Mouse (Mus musculus) embryonic facial prominence, embryonic 14.5 days (tissue): ENCODE measurements around the gene Coq4. TPM values are rescaled to one million over a fixed set of nuclear protein-coding genes. Genes with fewer than 3 reads are reported as not detected.
A peak's percentile ranks its signal among the peaks of the same experiment; 100 is the strongest.

Experiments
- ATAC-seq: fragments of 200-750 bp; cut with Nextera tagmentation; 2 replicates; pipeline ENCODE4 v1.8.0; 2017; ENCODE audit warnings: low read depth, moderate number of reproducible peaks, moderate TSS enrichment
- DNase-seq: peaks from one replicate; pipeline ENCODE4 v3.0.0-alpha.2; 2015; ENCODE audit warnings: low spot score
- H3K27ac ChIP-seq: fragments of 300-500 bp; sonication (generic); replicated peaks from 2 replicates; pipeline ENCODE4 v1.5.1; 2014; ENCODE audit warnings: low read depth, mild to moderate bottlenecking, low read length, moderate library complexity
- H3K27me3 ChIP-seq: fragments of 300-500 bp; sonication (generic); replicated peaks from 2 replicates; pipeline ENCODE4 v1.6.1; 2014; ENCODE audit warnings: low read length; ENCODE audit not compliant: control insufficient read depth, insufficient read depth
- H3K36me3 ChIP-seq: fragments of 300-500 bp; sonication (generic); 2 replicates; pipeline ENCODE4 v1.6.1; 2014; ENCODE audit warnings: low read length, mixed read lengths; ENCODE audit not compliant: control insufficient read depth, insufficient read depth
- H3K4me1 ChIP-seq: fragments of 300-500 bp; sonication (generic); 2 replicates; pipeline ENCODE4 v1.6.1; 2014; ENCODE audit warnings: antibody characterized with exemption, low read length; ENCODE audit not compliant: control insufficient read depth, insufficient read depth
- H3K4me2 ChIP-seq: fragments of 300-500 bp; sonication (generic); 2 replicates; pipeline ENCODE4 v1.6.1; 2014; ENCODE audit warnings: low read depth, mild to moderate bottlenecking, low read length, moderate library complexity, mixed read lengths
- H3K4me3 ChIP-seq: fragments of 300-500 bp; sonication (generic); 2 replicates; pipeline ENCODE4 v1.5.1; 2014; ENCODE audit warnings: low read depth, mild to moderate bottlenecking, low read length
- H3K9ac ChIP-seq: fragments of 300-500 bp; sonication (generic); 2 replicates; pipeline ENCODE4 v1.6.1; 2014; ENCODE audit warnings: low read depth, mild to moderate bottlenecking, low read length, moderate library complexity, mixed read lengths
- H3K9me3 ChIP-seq: fragments of 300-500 bp; sonication (generic); 2 replicates; pipeline ENCODE4 v1.6.1; 2016; ENCODE audit warnings: low read length; ENCODE audit not compliant: control insufficient read depth
- WGBS: fragments of 180-500 bp; shearing (Covaris S2); extraction: QIAGEN DNeasy Blood & Tissue Kit; methylation state at CpG from one replicate; pipeline ENCODE4 v1.1.7; 2014; 5-methylcytosine and 5-hydroxymethylcytosine counted together
- polyA plus RNA-seq: library from polyadenylated mRNA; unstranded; fragments of >200 nt; fragmentation: Nextera tagmentation; extraction: Ambion mirVana; gene quantifications from 2 replicates; pipeline ENCODE4 v1.2.1, GENCODE M21; 2014

The Coq4 gene
- polyA plus RNA-seq, 1 experiment from 2014 or later, result 26.3 TPM

DNA sequence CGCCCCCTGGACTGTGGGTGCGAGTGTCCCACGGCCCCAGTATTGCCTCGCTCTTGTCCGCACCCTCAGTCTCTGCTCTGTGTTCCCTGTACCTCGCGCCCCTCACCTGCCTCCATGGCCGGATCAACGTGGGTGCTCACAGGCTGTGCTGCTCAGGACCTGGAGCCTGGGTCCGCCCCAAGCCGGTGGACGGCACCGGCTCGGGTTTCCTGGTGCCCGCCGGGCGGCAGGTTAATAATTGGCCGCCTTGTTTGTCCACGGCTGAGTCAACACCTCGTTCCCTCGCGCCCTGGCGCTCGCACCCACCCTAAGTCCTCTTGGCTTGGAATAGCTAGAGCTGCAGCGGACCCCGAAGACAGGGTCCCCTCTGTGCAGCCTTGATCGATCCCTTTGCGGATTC is 35.8 kb upstream of the Coq4 start, which contains the start of gene Gm13420:
Gm13420 (minus strand) TSS at position 189 of the 400 bp plus-strand sequence.
- DNase-seq (no peak), ATAC-seq (peak; percentile 18; the same call in 1 of the 2 replicates)
- 4% methylated on average over 28 of the region's 28 CpGs for WGBS
- no peak within 1 kb of the TSS; the same call in 1 of the 2 replicates for H3K9ac ChIP-seq
- H3K4me3 ChIP-seq, result peak within 1 kb of the TSS; percentile 10; the same call in 1 of the 2 replicates
- H3K27me3 ChIP-seq, result peaks cover 59% of the 10 kb centered on the region
- peak within 1 kb of the TSS; percentile 32 for H3K4me2 ChIP-seq
- H3K36me3 ChIP-seq, result no peaks in the 10 kb centered on the region
- no peak within 1 kb of the TSS for H3K27ac ChIP-seq
- peaks cover 8% of the 10 kb centered on the region for H3K4me1 ChIP-seq
- H3K9me3 ChIP-seq, result 0 out of 2 replicates have a peak, but pooled peaks cover 3% of the 10 kb centered on the region

DNA sequence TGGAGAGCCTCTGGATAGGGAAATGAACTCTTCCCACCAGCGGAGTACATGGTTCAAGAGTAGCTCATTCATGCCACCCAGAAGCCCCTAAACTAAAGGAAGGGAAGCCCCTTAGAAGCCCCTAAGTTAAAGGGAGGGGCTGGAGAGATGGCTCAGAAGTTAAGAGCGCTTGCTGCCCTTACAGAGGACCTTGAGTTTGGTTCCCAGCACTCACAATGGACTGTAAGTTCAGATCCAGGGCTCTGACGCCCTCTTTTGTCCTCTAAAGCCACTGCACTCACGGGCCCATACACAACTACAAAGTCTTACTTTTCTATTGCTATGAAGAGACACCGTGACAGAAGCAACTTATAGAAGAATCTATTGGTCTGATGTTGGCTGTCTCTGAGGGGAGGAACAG is 34.9 kb upstream of the Coq4 start:
- peaks cover 50% of the 10 kb centered on the region for H3K27me3 ChIP-seq
- no peak overlapping the region for H3K27ac ChIP-seq
- 90% methylated on average over 5 of the region's 5 CpGs for WGBS
- DNase-seq, result no peak
- H3K4me1 ChIP-seq, result peaks cover 6% of the 10 kb centered on the region
- no peak overlapping the region for H3K4me2 ChIP-seq
- ATAC-seq, result no peak
- H3K9me3 ChIP-seq, result 0 out of 2 replicates have a peak, but pooled peaks cover 3% of the 10 kb centered on the region
- no peaks in the 10 kb centered on the region for H3K36me3 ChIP-seq
- H3K4me3 ChIP-seq, result no peak overlapping the region
- H3K9ac ChIP-seq, result no peak overlapping the region

DNA sequence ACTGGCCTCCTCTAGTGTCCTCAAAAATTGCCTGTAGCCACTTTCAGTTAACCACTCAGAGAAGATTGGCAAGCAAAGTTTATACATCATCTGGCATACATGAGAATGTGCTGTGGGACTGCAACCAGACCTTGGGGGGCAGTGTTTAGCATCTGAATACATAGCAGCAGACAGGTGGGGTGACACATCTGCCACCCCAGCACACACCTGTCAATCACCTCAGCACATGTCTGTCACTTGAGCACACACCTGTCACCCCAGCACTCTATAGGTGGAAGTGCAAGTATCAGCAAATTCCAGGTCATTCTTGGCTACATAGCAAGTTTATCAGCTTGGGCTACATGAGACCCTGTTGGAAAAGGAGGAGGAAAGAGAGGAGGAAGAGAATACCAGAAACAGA is 31.6 kb upstream of the Coq4 start:
- no peak for DNase-seq
- no peak overlapping the region for H3K27ac ChIP-seq
- no peak overlapping the region for H3K4me3 ChIP-seq
- no peaks in the 10 kb centered on the region for H3K36me3 ChIP-seq
- no peak overlapping the region for H3K9ac ChIP-seq
- H3K9me3 ChIP-seq, result no peaks in the 10 kb centered on the region
- peaks cover 25% of the 10 kb centered on the region for H3K27me3 ChIP-seq
- no peak for ATAC-seq
- H3K4me2 ChIP-seq, result no peak overlapping the region
- peaks cover 4% of the 10 kb centered on the region; the same call in 1 of the 2 replicates for H3K4me1 ChIP-seq

DNA sequence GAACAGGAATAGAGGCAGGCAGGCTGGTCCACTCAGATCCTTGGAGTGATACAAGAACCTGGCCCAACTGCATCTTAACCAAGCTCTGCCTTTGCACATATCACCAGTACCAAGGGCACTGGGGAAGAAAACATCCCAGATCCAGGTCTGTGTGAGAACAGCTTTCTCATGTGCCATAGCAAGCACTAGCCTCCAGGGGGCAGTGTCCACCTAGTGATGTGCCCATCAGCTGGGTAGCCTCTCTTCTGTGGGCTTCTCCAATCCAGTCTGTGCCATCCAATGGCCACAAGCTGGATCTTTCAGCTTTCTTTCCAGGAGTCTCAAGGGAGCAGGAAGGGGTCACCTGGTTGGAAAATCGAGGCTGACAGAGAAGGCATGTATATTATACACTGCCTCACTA is 22.5 kb upstream of the Coq4 start:
- Histone ChIP-seq H3K27me3 (no peaks in the 10 kb centered on the region), H3K9ac (no peak overlapping the region), H3K27ac (no peak overlapping the region), H3K9me3 (no peaks in the 10 kb centered on the region), H3K4me3 (no peak overlapping the region), H3K4me1 (no peaks in the 10 kb centered on the region), H3K36me3 (no peaks in the 10 kb centered on the region), H3K4me2 (no peak overlapping the region)
- peak; percentile 56 for ATAC-seq
- DNase-seq, result peak; percentile 69
- 0% methylated on average over 1 of the region's 1 CpGs for WGBS

DNA sequence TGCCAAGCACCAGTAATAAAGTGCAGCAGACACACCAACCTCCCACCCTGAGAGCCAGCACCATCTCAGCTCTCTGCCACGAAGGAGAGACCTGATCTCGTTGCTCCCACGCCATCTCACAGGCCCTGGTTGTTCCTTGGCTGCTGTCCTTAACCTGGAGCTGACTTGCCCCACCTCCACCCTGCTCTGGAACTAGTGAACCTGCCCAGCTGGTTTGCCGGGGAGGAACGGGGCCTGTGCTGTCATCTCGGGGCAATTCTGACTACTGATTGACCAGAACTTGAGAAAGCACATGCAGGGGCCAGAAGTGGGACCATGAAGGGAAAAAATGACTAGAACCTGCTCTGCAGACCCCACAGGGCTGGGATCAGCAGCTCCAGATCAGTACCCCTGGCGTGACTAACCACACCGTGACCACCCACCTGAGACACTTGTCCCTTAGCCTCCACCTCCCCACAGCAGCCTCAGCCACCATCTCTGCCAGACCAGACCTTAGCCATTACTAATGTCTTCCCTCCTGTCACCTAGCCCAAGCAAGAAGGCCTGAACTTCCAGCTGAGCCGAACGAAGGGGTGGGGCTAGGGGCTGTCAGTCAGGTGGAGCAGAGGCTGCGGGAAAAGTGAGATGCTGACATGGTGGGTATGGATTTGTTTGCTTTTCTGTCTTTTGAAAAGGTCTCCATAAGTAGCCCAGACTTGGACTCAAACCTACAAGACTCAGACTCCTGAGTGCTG is 19.1 kb upstream of the Coq4 start:
- DNase-seq, result peak; percentile 20
- H3K27ac ChIP-seq, result no peak overlapping the region
- H3K36me3 ChIP-seq, result 0 out of 2 replicates have a peak, but pooled peaks cover 3% of the 10 kb centered on the region
- no peaks in the 10 kb centered on the region for H3K27me3 ChIP-seq
- H3K4me2 ChIP-seq, result no peak overlapping the region
- H3K4me3 ChIP-seq, result no peak overlapping the region
- no peak for ATAC-seq
- H3K9ac ChIP-seq, result no peak overlapping the region
- no peaks in the 10 kb centered on the region for H3K4me1 ChIP-seq
- no peaks in the 10 kb centered on the region for H3K9me3 ChIP-seq
- 57% methylated on average over 11 of the region's 11 CpGs for WGBS

DNA sequence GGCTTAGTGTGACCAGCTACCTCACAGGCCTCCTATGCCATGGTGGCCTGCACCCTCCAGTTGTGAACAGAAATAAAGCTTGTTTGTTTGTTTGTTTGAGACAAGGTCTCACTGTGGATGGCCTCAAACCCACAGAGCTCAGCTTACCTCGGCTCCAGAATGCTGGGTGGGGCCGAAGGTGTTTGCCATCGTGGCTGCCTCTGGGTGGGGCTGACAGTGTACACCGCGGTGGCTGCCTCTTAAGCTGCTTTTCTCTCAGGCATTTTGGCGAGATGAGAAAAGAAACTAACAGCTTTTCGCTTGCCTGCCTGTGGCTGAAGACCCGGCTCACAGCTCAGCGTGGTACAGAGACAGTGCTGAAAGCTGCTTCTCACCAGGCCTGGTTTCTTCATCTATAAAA is 18.4 kb upstream of the Coq4 start:
- DNase-seq (no peak), ATAC-seq (no peak)
- no peaks in the 10 kb centered on the region for H3K4me1 ChIP-seq
- H3K27me3 ChIP-seq, result no peaks in the 10 kb centered on the region
- 61% methylated on average over 9 of the region's 9 CpGs for WGBS
- no peaks in the 10 kb centered on the region for H3K9me3 ChIP-seq
- H3K4me2 ChIP-seq, result no peak overlapping the region
- no peak overlapping the region for H3K9ac ChIP-seq
- H3K36me3 ChIP-seq, result peaks cover 10% of the 10 kb centered on the region; the same call in 1 of the 2 replicates
- H3K4me3 ChIP-seq, result no peak overlapping the region
- no peak overlapping the region for H3K27ac ChIP-seq

DNA sequence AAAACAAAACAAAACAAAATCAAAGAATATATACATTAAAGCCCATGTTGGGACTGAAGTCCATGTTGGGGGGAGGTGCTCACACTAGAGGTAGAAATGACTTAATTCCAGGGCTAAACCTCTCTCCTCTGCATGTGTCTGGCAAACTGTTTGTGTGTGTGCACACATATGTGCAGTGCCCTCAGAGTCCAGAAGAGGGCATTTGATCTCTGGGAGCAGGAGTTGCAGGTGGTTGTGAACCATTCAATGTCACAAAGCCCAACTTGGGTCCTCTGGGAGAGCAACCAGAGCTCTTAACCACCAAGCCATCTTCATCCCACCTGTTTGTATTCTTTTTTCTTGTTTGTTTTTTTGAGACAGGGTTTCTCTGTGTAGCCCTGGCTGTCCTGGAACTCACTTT is 17.1 kb upstream of the Coq4 start:
- Histone ChIP-seq H3K4me2 (no peak overlapping the region), H3K4me1 (no peaks in the 10 kb centered on the region), H3K36me3 (peaks cover 15% of the 10 kb centered on the region; the same call in 1 of the 2 replicates), H3K9ac (no peak overlapping the region), H3K4me3 (no peak overlapping the region), H3K27me3 (no peaks in the 10 kb centered on the region), H3K27ac (no peak overlapping the region), H3K9me3 (no peaks in the 10 kb centered on the region)
- DNase-seq (no peak), ATAC-seq (no peak)

DNA sequence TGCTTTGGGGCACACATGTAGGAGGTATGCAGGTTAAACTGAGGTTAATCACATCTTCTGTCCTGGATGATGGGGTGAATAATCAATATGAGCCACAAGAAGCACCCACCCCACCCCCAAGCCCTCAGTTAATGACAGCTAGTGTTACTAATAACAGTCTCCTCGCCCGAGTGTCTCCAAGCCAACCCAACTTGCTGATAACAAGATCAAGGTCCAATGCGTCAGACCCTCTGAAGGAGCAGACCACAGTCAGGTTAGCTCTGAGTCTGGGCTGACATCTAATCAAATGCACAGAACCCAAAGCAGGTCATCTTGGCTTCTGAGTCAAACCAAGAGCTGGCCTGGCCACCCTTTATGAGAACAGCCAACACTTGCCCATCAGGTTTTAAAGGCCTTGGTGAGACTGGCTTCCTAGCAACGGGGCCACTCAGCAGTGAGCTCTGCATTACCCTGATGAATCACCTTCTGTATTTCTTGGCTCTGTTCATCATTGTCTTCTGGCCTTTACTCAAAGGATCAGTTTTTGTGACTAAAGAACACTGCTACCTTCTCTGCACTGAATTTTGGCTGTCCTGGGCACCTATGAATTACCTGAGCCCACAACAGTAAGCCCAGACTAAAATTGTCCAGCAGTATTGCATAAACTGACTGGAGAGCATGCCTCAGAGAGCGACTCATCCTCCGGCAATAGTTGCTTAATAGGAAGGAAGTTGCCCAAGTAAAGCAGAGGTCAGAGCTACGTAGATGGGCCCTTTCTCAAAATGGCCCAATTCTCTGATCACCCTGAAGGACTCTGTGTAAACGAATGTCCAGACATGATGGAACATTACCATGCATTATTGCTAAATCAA is 15.5 kb upstream of the Coq4 start:
- Histone ChIP-seq H3K9me3 (no peaks in the 10 kb centered on the region), H3K4me2 (no peak overlapping the region), H3K9ac (no peak overlapping the region), H3K4me3 (no peak overlapping the region), H3K27ac (no peak overlapping the region), H3K4me1 (no peaks in the 10 kb centered on the region), H3K27me3 (no peaks in the 10 kb centered on the region), H3K36me3 (peaks cover 25% of the 10 kb centered on the region)
- DNase-seq (no peak), ATAC-seq (no peak)
- WGBS, result 84% methylated on average over 8 of the region's 8 CpGs
